Mouse (Mus musculus): Measurements from ENCODE around the gene Ano1.

Ano1 gene

DNA sequence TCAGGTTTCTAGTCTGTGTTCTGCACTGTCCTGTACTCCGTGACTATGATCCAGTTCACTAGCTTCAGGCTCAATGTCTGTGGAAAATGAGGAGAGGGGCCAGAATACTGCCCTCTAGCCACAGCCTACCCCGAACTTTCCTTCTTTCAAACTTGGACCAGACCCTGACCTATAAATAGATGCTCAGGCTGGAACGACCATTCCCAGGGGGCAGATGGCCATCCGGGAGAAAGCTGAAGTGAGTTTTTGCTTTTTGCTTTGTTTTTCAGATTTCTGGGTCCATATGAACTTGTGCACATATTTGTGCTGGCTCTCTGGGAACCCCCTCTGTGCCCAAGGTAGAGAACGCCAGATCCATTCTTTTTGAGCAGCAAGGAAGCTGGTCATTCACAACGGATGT lies 116.9 kb downstream of the Ano1 start:
- DNase-seq (ENCODE audit: low spot score): no peak

DNA sequence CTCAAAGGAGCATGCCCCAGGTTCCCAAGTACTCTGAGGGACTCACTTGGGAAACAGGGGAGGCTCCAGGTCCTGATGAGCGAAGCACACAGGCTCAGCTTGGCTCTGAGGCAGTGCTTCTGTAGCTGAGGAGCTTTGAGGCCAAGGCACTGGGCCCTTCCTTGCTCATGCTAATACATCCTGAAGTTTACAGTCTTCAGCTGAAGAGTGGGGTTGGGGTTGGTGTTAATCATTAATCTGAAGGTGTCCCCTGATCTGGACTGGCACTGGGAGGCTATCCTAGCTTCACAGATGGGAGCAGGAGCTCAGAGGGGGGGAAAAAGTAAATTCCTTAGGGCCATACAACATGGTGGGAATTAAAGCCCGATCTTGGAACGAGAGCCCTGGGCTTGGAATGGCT lies 117.3 kb downstream of the Ano1 start:
- DNase-seq (ENCODE audit: low spot score): no peak

DNA sequence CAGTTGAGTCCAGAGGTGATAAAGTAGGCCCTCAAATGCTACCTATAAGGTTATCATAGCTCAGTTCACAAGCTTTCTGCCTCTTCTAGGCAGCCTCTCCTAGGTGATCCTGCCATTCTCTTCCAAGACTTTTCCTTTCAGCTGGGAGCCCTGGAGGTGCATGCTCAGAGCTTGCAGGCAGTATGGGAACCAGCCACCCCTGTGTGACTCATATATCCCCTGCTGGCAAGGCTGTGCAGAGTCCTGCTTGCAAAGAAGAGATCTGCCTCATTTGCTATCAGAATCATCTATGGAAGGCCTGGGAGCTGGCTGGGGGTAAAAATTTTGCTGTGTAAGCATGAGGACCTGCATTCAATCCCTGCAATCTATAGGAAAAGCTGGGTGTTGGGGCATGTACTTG lies 119.5 kb downstream of the Ano1 start:
- DNase-seq (ENCODE audit: low spot score): no peak

- no peak for DNase-seq (ENCODE audit: low spot score)
Measured at GRCm38 (mm10) chr7:144630622-144631021, 121.2 kb downstream of the Ano1 start.

DNA sequence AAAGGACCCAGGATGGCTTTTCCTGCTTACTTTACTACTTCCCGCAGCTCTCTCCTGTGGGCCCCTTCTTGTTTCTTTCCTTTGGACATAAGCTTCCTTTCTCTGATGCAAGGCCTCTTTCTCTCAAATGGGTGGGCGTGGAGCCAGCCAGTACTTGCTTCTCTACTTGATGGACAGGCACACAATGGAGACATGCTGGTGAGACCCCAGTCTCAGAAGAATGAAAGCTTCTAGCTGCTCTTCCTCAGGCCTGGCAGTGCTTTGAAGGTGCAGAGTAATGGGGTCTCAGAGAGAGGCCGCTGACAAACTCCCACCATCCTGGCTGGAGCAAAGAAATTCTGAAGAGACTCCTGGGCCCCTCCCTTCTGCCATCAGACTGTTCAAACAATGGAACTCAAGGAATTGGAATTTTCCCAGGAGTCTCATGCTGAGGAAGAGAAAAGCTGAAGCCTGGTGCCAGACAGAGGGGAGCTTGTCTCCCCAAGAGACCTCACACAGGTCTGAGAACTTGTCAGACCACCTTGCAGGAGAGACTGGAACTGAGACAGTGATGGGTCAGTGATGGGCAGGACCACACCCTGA lies 123.3 kb downstream of the Ano1 start:
- no peak for DNase-seq (ENCODE audit: low spot score)

- no peak for DNase-seq (ENCODE audit: low spot score)
Measured at GRCm38 (mm10) chr7:144627606-144628333, 124.0 kb downstream of the Ano1 start.

GRCm38 (mm10) chr7:144626042-144626441 lies 125.7 kb downstream of the Ano1 start:
- no peak for DNase-seq (ENCODE audit: low spot score)

DNA sequence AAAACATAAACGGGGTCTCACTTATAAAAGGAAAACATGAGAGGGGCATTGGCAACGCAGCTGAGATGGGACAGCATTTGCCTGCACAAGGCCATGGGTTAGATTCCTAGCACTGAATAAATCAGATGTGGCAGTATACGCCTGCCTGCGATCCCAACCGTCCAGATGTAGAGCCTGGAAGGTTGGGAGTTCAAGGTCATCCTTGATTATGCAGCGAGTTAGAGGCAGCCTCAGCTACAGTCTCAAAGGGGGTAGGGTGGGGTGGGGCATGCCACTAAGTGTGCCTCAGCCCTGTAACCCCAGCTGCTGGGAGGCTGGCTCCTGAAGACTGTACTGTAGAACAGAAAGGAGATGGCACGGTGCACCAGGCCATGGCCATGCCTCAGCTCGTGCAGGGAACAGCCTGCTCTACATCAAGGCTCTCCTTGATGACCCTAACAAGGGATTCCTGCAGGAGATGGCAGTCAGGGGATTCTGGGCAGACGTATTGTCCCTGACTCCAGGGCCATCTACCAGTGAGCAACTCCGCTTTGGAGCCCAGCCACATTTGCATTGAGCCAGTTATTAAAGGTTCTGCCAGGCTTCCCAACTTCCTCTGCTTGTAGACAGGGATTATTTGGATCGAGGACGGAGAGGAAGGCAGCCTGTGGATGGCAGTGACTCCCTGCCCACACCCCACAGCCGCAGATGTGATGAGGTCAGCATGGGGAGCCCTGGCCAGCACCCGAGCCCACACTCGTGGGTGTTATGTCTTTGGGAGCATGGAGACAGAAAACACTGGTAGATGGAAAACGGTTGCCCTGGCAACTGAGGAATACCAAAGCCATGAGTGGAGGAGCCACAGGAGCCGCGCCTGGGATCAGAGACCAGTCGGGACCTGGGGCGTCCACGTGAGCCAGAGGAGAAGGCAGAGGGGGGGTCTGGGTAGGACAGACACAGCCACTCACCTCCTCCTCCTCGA lies 130.8 kb downstream of the Ano1 start:
- DNase-seq (ENCODE audit: low spot score): no peak

GRCm38 (mm10) chr7:144620315-144620714 lies 131.5 kb downstream of the Ano1 start:
- DNase-seq (ENCODE audit: low spot score): no peak

- DNase-seq (ENCODE audit: low spot score): no peak
Measured at GRCm38 (mm10) chr7:144615343-144615742, 136.4 kb downstream of the Ano1 start.

- no peak for DNase-seq (ENCODE audit: low spot score)
Measured at GRCm38 (mm10) chr7:144612829-144613228, 138.9 kb downstream of the Ano1 start.

- DNase-seq (ENCODE audit: low spot score): no peak
Measured at GRCm38 (mm10) chr7:144612351-144612750, 139.4 kb downstream of the Ano1 start.

DNA sequence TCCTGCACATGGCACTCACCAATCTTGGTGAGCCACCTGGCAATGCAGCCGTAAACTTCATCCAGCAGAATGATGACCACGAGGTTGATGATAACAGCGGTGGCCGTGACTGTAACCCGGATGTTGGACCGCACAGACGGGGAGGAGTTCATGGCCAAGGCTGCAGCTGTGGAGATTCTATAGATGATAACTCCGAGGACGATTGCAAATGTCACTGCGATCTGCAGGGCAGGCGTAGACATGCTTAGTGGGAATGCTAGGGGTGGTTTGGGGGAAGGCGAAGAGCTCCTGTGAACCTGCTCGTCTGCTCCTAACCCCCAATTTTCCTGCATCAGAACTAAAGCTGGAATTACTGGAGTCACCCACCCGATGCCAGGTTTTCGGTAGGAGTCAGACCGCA lies 140.2 kb downstream of the Ano1 start:
- DNase-seq (ENCODE audit: low spot score): no peak

DNA sequence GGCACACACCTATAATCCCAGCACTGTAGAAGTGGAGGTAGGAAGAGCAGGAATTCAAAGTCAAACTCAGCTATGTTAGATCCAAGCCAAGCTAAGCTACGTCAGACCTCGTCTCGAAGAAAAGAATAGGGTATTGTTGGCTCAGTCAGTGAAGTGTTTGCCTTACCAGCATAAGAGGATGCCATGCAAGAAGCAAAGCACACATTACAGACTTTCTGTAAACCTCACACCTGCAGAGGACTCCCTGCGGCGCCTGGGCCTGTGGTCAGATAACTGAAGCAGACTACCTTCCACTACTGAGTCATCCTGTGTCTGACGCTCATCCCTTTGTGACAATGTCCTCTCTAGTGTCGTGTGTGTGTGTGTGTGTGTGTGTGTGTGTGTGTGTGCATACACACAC lies 142.2 kb downstream of the Ano1 start:
- DNase-seq (ENCODE audit: low spot score): no peak

DNA sequence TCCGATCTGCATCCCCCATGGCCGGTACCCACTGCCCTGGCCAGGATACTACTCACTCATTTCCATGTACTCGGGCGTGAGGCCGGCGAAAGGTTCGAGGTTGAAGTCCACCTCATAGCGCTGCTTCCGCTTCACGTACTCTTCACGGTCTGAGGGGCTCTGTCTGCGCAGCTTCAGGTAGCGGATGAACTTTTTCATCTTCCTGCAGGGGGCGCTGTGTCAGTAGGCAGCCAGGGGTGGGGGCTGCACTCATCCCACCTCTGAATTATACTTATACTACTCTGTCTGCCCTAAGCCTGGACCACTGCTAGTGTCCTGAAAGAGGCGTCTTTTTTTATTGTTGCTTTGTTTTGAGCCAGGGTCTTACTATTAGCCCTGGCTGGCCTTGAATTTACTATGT lies 143.9 kb downstream of the Ano1 start:
- no peak for DNase-seq (ENCODE audit: low spot score)

DNA sequence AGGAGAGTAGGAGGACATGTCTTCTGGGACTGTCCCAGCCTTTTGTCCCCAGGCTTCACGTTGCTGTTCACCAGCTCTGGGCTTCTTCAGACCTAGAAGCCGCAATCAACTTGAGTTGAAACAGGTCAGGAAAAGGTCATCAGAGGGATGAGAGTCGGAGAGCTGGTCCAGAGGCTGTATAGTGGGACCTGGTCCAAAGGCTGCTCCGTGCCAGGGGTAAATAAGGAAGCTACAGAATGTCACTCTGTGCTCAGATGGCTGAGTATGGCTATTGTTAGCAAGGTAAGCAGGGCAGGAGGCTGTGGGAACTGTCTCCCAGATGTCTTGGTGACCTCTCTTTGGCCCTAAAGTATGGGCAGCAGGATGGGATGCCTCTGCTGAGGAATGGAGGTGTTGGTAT lies 147.0 kb downstream of the Ano1 start:
- no peak for DNase-seq (ENCODE audit: low spot score)

- DNase-seq (ENCODE audit: low spot score): no peak
Measured at GRCm38 (mm10) chr7:144604291-144604690, 147.5 kb downstream of the Ano1 start.

DNA sequence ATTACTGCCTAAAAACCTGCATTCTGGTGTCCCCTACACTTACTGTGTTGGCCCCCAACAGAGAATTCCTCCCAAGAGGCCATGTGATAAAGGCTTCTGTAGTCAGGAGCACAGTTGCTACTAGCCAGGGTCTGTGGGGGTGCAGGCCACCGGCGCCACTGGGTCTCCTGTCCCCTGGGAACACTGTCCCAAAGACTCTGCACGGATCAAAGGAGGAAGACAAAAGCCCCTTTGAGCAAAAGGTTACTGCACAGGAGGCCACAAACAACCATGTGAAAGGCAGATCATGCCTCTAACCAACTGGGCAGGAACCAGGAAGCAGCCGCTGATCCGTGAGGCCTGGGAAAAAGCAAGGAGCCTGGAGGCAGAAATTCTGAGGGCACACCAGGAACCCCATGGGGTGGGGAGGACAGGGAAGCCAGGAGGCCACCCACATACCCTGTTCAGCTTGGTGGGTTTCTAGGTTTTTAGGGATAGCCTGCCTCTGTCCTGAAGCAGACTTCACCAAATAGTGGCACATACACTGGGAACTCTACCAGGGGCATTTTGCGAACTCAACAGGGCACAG lies 151.4 kb downstream of the Ano1 start:
- no peak for DNase-seq (ENCODE audit: low spot score)

GRCm38 (mm10) chr7:144589508-144589907 lies 162.3 kb downstream of the Ano1 start:
- DNase-seq (ENCODE audit: low spot score): no peak

GRCm38 (mm10) chr7:144587291-144587690 lies 164.5 kb downstream of the Ano1 start:
- no peak for DNase-seq (ENCODE audit: low spot score)

- DNase-seq (ENCODE audit: low spot score): peak; percentile 32
Measured at GRCm38 (mm10) chr7:144585648-144586047, 166.1 kb downstream of the Ano1 start.

DNA sequence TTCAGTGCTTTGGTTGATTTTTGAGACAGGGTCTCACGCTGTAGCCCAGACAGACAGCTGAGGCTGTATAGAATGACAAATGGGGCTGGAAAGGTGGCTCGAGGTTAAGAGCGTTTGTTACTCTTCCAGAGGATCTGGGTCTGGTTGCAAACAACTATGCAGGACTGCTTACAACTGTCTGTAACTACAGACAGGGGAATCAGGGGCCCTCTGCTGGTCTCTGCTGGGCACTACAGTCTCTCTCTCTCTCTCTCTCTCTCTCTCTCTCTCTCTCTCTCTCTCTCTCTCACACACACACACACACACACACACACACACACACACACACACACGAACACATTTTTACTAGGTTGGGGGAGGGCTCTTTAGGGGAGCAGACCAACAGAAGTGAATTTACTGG lies 168.2 kb downstream of the Ano1 start:
- DNase-seq (ENCODE audit: low spot score): no peak

Measured in urinary bladder, postnatal 10 days (tissue).